Mouse (Mus musculus): ENCODE data around the gene Zim1. TPM values are rescaled to one million over a fixed set of nuclear protein-coding genes. Genes with fewer than 3 reads are reported as not detected.
A peak's percentile ranks its signal among the peaks of the same experiment; 100 is the strongest.

Gene Zim1
- polyA plus RNA-seq, 1 experiment from 2014 or later, result 7.6 TPM

- no peak overlapping the region for H3K4me3 ChIP-seq (ENCODE audit: low read depth, low read length)
- 79% methylated on average over 7 of the region's 7 CpGs for WGBS
- no peak overlapping the region for H3K27ac ChIP-seq (ENCODE audit: low read depth, low read length)
- H3K36me3 ChIP-seq (ENCODE audit: control insufficient read depth, insufficient read depth, low read length), result no peaks in the 10 kb centered on the region
- no peak for ATAC-seq (ENCODE audit: low read depth)
- no peak overlapping the region for H3K9ac ChIP-seq (replicated peaks; ENCODE audit: low read depth, low read length)
- no peaks in the 10 kb centered on the region for H3K4me1 ChIP-seq (ENCODE audit: control insufficient read depth, insufficient read depth, low read length)
- H3K9me3 ChIP-seq (ENCODE audit: control insufficient read depth, low read length), result no peaks in the 10 kb centered on the region
- H3K4me2 ChIP-seq (ENCODE audit: low read depth, low read length), result no peak overlapping the region
- no peaks in the 10 kb centered on the region for H3K27me3 ChIP-seq (ENCODE audit: control insufficient read depth, insufficient read depth, low read length)
Observed at GRCm38 (mm10) chr7:6663430-6663829, 32.8 kb downstream of the Zim1 start.

- no peak overlapping the region for H3K4me2 ChIP-seq (ENCODE audit: low read depth, low read length)
- no peak overlapping the region for H3K4me3 ChIP-seq (ENCODE audit: low read depth, low read length)
- no peak overlapping the region for H3K9ac ChIP-seq (replicated peaks; ENCODE audit: low read depth, low read length)
- H3K27me3 ChIP-seq (ENCODE audit: control insufficient read depth, insufficient read depth, low read length), result no peaks in the 10 kb centered on the region
- no peaks in the 10 kb centered on the region for H3K36me3 ChIP-seq (ENCODE audit: control insufficient read depth, insufficient read depth, low read length)
- no peak overlapping the region for H3K27ac ChIP-seq (ENCODE audit: low read depth, low read length)
- H3K9me3 ChIP-seq (ENCODE audit: control insufficient read depth, low read length), result no peaks in the 10 kb centered on the region
- H3K4me1 ChIP-seq (ENCODE audit: control insufficient read depth, insufficient read depth, low read length), result no peaks in the 10 kb centered on the region
- WGBS, result 17% methylated on average over 2 of the region's 2 CpGs
- ATAC-seq (ENCODE audit: low read depth), result peak; percentile 68; the same call in 1 of the 2 replicates
Observed at GRCm38 (mm10) chr7:6659605-6660004, 36.6 kb downstream of the Zim1 start.

- WGBS, result 93% methylated on average over 7 of the region's 7 CpGs
Observed at GRCm38 (mm10) chr7:6658606-6659005, 37.6 kb downstream of the Zim1 start.

GRCm38 (mm10) chr7:6652151-6652550 is 44.1 kb downstream of the Zim1 start:
- WGBS, result 85% methylated on average over 5 of the region's 5 CpGs
- Histone ChIP-seq H3K27ac (ENCODE audit: low read depth, low read length) (no peak overlapping the region), H3K4me3 (ENCODE audit: low read depth, low read length) (no peak overlapping the region), H3K36me3 (ENCODE audit: control insufficient read depth, insufficient read depth, low read length) (no peaks in the 10 kb centered on the region), H3K9me3 (ENCODE audit: control insufficient read depth, low read length) (no peaks in the 10 kb centered on the region), H3K4me2 (ENCODE audit: low read depth, low read length) (no peak overlapping the region), H3K9ac (replicated peaks; ENCODE audit: low read depth, low read length) (no peak overlapping the region), H3K4me1 (ENCODE audit: control insufficient read depth, insufficient read depth, low read length) (no peaks in the 10 kb centered on the region), H3K27me3 (ENCODE audit: control insufficient read depth, insufficient read depth, low read length) (no peaks in the 10 kb centered on the region)
- ATAC-seq (ENCODE audit: low read depth), result no peak

More at GRCm38 (mm10) chr7:6658606-6659005, 37.6 kb downstream of the Zim1 start:
- Histone ChIP-seq H3K9me3 (ENCODE audit: control insufficient read depth, low read length) (no peaks in the 10 kb centered on the region), H3K36me3 (ENCODE audit: control insufficient read depth, insufficient read depth, low read length) (no peaks in the 10 kb centered on the region), H3K4me1 (ENCODE audit: control insufficient read depth, insufficient read depth, low read length) (no peaks in the 10 kb centered on the region), H3K27ac (ENCODE audit: low read depth, low read length) (no peak overlapping the region), H3K9ac (replicated peaks; ENCODE audit: low read depth, low read length) (no peak overlapping the region), H3K27me3 (ENCODE audit: control insufficient read depth, insufficient read depth, low read length) (no peaks in the 10 kb centered on the region), H3K4me2 (ENCODE audit: low read depth, low read length) (no peak overlapping the region), H3K4me3 (ENCODE audit: low read depth, low read length) (no peak overlapping the region)
- no peak for ATAC-seq (ENCODE audit: low read depth)

- WGBS, result 81% methylated on average over 7 of the region's 7 CpGs
- H3K9ac ChIP-seq (replicated peaks; ENCODE audit: low read depth, low read length), result no peak overlapping the region
- H3K27me3 ChIP-seq (ENCODE audit: control insufficient read depth, insufficient read depth, low read length), result no peaks in the 10 kb centered on the region
- ATAC-seq (ENCODE audit: low read depth), result no peak
- H3K4me2 ChIP-seq (ENCODE audit: low read depth, low read length), result no peak overlapping the region
- H3K4me1 ChIP-seq (ENCODE audit: control insufficient read depth, insufficient read depth, low read length), result no peaks in the 10 kb centered on the region
- H3K9me3 ChIP-seq (ENCODE audit: control insufficient read depth, low read length), result no peaks in the 10 kb centered on the region
- H3K4me3 ChIP-seq (ENCODE audit: low read depth, low read length), result no peak overlapping the region
- H3K27ac ChIP-seq (ENCODE audit: low read depth, low read length), result no peak overlapping the region
- no peaks in the 10 kb centered on the region for H3K36me3 ChIP-seq (ENCODE audit: control insufficient read depth, insufficient read depth, low read length)
Observed at GRCm38 (mm10) chr7:6651221-6651620, 45.0 kb downstream of the Zim1 start.

- WGBS, result 92% methylated on average over 9 of the region's 9 CpGs
- H3K36me3 ChIP-seq (ENCODE audit: control insufficient read depth, insufficient read depth, low read length), result no peaks in the 10 kb centered on the region
- no peak overlapping the region for H3K4me2 ChIP-seq (ENCODE audit: low read depth, low read length)
- no peak for ATAC-seq (ENCODE audit: low read depth)
- H3K9ac ChIP-seq (replicated peaks; ENCODE audit: low read depth, low read length), result no peak overlapping the region
- H3K27me3 ChIP-seq (ENCODE audit: control insufficient read depth, insufficient read depth, low read length), result no peaks in the 10 kb centered on the region
- H3K4me3 ChIP-seq (ENCODE audit: low read depth, low read length), result no peak overlapping the region
- H3K9me3 ChIP-seq (ENCODE audit: control insufficient read depth, low read length), result no peaks in the 10 kb centered on the region
- H3K27ac ChIP-seq (ENCODE audit: low read depth, low read length), result no peak overlapping the region
- no peaks in the 10 kb centered on the region for H3K4me1 ChIP-seq (ENCODE audit: control insufficient read depth, insufficient read depth, low read length)
Observed at GRCm38 (mm10) chr7:6650526-6650925, 45.7 kb downstream of the Zim1 start.

- no peaks in the 10 kb centered on the region for H3K36me3 ChIP-seq (ENCODE audit: control insufficient read depth, insufficient read depth, low read length)
- H3K27me3 ChIP-seq (ENCODE audit: control insufficient read depth, insufficient read depth, low read length), result no peaks in the 10 kb centered on the region
- H3K9me3 ChIP-seq (ENCODE audit: control insufficient read depth, low read length), result no peaks in the 10 kb centered on the region
- WGBS, result 81% methylated on average over 1 of the region's 3 CpGs
- no peak overlapping the region for H3K9ac ChIP-seq (replicated peaks; ENCODE audit: low read depth, low read length)
- no peaks in the 10 kb centered on the region for H3K4me1 ChIP-seq (ENCODE audit: control insufficient read depth, insufficient read depth, low read length)
- no peak overlapping the region for H3K4me2 ChIP-seq (ENCODE audit: low read depth, low read length)
- no peak overlapping the region for H3K27ac ChIP-seq (ENCODE audit: low read depth, low read length)
- H3K4me3 ChIP-seq (ENCODE audit: low read depth, low read length), result no peak overlapping the region
- ATAC-seq (ENCODE audit: low read depth), result no peak
Observed at GRCm38 (mm10) chr7:6645821-6646220, 50.4 kb downstream of the Zim1 start.

GRCm38 (mm10) chr7:6638076-6638475 is 58.2 kb downstream of the Zim1 start:
- no peak for ATAC-seq (ENCODE audit: low read depth)
- H3K9ac ChIP-seq (replicated peaks; ENCODE audit: low read depth, low read length), result no peak overlapping the region
- no peak overlapping the region for H3K27ac ChIP-seq (ENCODE audit: low read depth, low read length)
- 90% methylated on average over 4 of the region's 4 CpGs for WGBS
- H3K4me2 ChIP-seq (ENCODE audit: low read depth, low read length), result no peak overlapping the region
- H3K36me3 ChIP-seq (ENCODE audit: control insufficient read depth, insufficient read depth, low read length), result no peaks in the 10 kb centered on the region
- no peak overlapping the region for H3K4me3 ChIP-seq (ENCODE audit: low read depth, low read length)
- H3K4me1 ChIP-seq (ENCODE audit: control insufficient read depth, insufficient read depth, low read length), result no peaks in the 10 kb centered on the region
- 0 out of 2 replicates have a peak, but pooled peaks cover 3% of the 10 kb centered on the region for H3K9me3 ChIP-seq (ENCODE audit: control insufficient read depth, low read length)
- no peaks in the 10 kb centered on the region for H3K27me3 ChIP-seq (ENCODE audit: control insufficient read depth, insufficient read depth, low read length)

- Histone ChIP-seq H3K4me2 (ENCODE audit: low read depth, low read length) (no peak overlapping the region), H3K36me3 (ENCODE audit: control insufficient read depth, insufficient read depth, low read length) (no peaks in the 10 kb centered on the region), H3K27me3 (ENCODE audit: control insufficient read depth, insufficient read depth, low read length) (no peaks in the 10 kb centered on the region), H3K9me3 (ENCODE audit: control insufficient read depth, low read length) (0 out of 2 replicates have a peak, but pooled peaks cover 3% of the 10 kb centered on the region), H3K27ac (ENCODE audit: low read depth, low read length) (no peak overlapping the region), H3K4me3 (ENCODE audit: low read depth, low read length) (no peak overlapping the region), H3K9ac (replicated peaks; ENCODE audit: low read depth, low read length) (no peak overlapping the region), H3K4me1 (ENCODE audit: control insufficient read depth, insufficient read depth, low read length) (no peaks in the 10 kb centered on the region)
- WGBS, result 85% methylated on average over 4 of the region's 4 CpGs
- ATAC-seq (ENCODE audit: low read depth), result no peak
Observed at GRCm38 (mm10) chr7:6636741-6637140, 59.5 kb downstream of the Zim1 start.

Measured in neural tube, embryonic 14.5 days (tissue).